Mouse (Mus musculus) lung, postnatal 0 days (tissue): ENCODE results near the gene D630003M21Rik.

Experiments used
- CTCF ChIP-seq: IDR thresholded peaks from 2 replicates; pipeline ENCODE4 v1.5.1; 2016; ENCODE audit warnings: antibody characterized with exemption, mild to moderate bottlenecking
- EP300 ChIP-seq: IDR thresholded peaks from 2 replicates; pipeline ENCODE4 v1.6.1; 2016; ENCODE audit warnings: antibody characterized with exemption, mild to moderate bottlenecking, control low read depth

DNA sequence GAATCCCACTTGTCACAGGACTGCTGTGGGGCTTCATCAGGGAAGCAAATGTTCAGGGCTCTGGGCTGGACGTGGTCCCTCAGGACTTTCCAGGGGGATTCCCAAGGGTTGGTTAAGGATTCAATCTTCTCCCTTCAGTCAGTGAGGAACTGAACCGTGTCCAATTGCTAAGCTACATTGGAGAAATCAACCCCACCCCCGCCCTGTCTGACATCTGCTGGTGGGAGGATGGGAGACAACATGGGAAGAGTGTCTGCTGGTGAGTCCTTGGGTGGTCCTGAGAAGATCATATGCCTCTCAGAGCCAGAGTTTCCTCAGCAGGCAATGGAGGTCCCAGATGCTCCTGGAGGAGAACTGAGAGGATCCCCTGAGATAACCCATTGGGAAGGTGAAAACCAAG lies 3.4 kb upstream of the D630003M21Rik start:
- no peak for TF ChIP-seq CTCF
- no peak for TF ChIP-seq EP300
